Mouse (Mus musculus): ENCODE results near the gene Pdcd11. TPM values are rescaled to one million over a fixed set of nuclear protein-coding genes. Genes with fewer than 3 reads are reported as not detected.

The Pdcd11 gene
- polyA plus RNA-seq, 2 experiments: 11.1 to 20.8 TPM

DNA sequence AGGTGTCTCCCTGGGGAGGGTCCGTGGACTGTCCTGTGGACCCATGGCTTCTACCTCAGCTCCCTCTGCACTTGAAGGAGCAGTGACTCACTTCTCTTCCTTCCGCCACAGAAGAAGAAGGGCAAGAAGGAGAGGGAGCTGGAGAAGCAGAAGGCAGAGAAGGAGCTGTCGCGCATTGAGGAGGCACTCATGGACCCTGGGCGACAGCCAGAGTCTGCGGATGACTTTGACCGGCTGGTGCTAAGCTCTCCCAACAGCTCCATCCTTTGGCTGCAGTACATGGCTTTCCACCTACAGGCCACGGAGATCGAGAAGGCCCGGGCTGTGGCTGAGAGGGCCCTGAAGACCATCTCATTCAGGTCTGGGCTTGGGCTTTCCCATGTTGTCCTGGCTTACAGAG, 37.6 kb downstream of the Pdcd11 start:
- TF ChIP-seq POLR2A (IDR thresholded peaks at IDR 0.05; ENCODE audit: borderline replicate concordance, extremely low read depth, insufficient read depth, insufficient read length): no peak
- peaks cover 93% of the 10 kb centered on the region for H3K36me3 ChIP-seq (ENCODE audit: control insufficient read depth, insufficient read depth, low read length)

DNA sequence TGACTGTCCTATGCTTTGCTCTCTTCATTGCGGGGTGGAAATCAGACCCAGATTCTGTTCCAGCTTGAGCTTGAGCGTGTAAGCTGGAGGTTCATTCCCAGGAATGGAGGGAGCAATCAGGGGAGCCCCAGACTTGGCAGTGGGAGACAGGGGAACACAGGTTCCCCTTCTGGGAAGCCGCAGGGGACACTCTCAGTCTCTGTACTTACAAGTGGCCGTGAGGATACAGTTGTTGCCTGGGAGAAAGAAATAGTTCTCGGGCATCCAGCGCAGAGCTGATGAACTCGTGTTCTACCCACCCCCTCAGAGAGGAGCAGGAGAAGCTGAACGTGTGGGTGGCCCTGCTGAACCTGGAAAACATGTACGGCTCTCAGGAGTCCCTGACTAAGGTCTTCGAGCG, 38.3 kb downstream of the Pdcd11 start:
- Histone ChIP-seq H3K9ac (ENCODE audit: low read depth, low read length, severe bottlenecking) (no peak overlapping the region), H3K9me3 (ENCODE audit: control insufficient read depth, low read length) (no peaks in the 10 kb centered on the region), H3K27ac (replicated peaks; ENCODE audit: low read depth, low read length) (no peak overlapping the region), H3K36me3 (ENCODE audit: control insufficient read depth, insufficient read depth, low read length) (peaks cover 92% of the 10 kb centered on the region), H3K4me3 (replicated peaks; ENCODE audit: low read length) (no peak overlapping the region), H3K27me3 (ENCODE audit: control insufficient read depth, insufficient read depth, low read length) (no peaks in the 10 kb centered on the region), H3K4me1 (ENCODE audit: control insufficient read depth, insufficient read depth, low read length) (no peaks in the 10 kb centered on the region), H3K4me2 (replicated peaks; ENCODE audit: low read depth, low read length, severe bottlenecking) (no peak overlapping the region)
- DNase-seq (ENCODE audit: low spot score) (no peak), ATAC-seq (ENCODE audit: low FRiP score, low read depth) (no peak)
- 89% methylated on average over 11 of the region's 11 CpGs for WGBS
- TF ChIP-seq POLR2A (IDR thresholded peaks at IDR 0.05; ENCODE audit: borderline replicate concordance, extremely low read depth, insufficient read depth, insufficient read length): no peak

More for the DNA sequence above, 37.6 kb downstream of the Pdcd11 start:
- Histone ChIP-seq H3K4me3 (replicated peaks; ENCODE audit: low read length) (no peak overlapping the region), H3K9me3 (ENCODE audit: control insufficient read depth, low read length) (no peaks in the 10 kb centered on the region), H3K9ac (ENCODE audit: low read depth, low read length, severe bottlenecking) (no peak overlapping the region), H3K27ac (replicated peaks; ENCODE audit: low read depth, low read length) (no peak overlapping the region), H3K4me1 (ENCODE audit: control insufficient read depth, insufficient read depth, low read length) (no peaks in the 10 kb centered on the region), H3K27me3 (ENCODE audit: control insufficient read depth, insufficient read depth, low read length) (no peaks in the 10 kb centered on the region), H3K4me2 (replicated peaks; ENCODE audit: low read depth, low read length, severe bottlenecking) (no peak overlapping the region)
- WGBS: 93% methylated on average over 10 of the region's 10 CpGs
- ATAC-seq (ENCODE audit: low FRiP score, low read depth) (no peak), DNase-seq (ENCODE audit: low spot score) (no peak)

DNA sequence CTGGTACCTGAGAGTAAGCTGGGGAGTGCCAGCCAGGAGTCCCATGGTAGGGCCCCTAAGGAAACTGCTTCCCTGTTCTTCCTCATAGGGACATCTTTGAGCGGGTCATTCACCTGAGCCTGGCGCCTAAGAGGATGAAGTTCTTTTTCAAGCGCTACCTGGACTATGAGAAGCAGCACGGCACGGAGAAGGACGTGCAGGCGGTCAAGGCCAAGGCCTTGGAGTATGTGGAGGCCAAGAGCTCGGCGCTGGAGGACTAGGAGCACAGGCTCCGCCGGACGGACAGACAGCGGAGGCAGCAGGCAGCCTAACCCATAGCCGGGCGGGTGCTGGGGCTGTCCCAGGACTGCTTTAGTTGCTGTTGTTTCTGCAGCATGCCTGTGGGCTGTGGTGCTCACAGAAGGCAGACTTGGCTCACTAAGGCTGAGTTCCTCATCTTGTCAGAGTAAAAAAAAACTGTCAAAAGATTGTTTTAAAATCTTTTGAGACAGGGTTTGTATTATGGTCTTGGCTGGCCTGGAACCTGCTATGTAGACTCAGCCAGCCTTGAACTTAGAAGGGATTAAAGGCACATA, 40.1 kb downstream of the Pdcd11 start:
- H3K36me3 ChIP-seq (ENCODE audit: control insufficient read depth, insufficient read depth, low read length): peaks cover 83% of the 10 kb centered on the region
- H3K4me1 ChIP-seq (ENCODE audit: control insufficient read depth, insufficient read depth, low read length): no peaks in the 10 kb centered on the region
- no peaks in the 10 kb centered on the region for H3K9me3 ChIP-seq (ENCODE audit: control insufficient read depth, low read length)
- TF ChIP-seq POLR2A (IDR thresholded peaks at IDR 0.05; ENCODE audit: borderline replicate concordance, extremely low read depth, insufficient read depth, insufficient read length): no peak
- no peak overlapping the region for H3K9ac ChIP-seq (ENCODE audit: low read depth, low read length, severe bottlenecking)
- H3K4me2 ChIP-seq (replicated peaks; ENCODE audit: low read depth, low read length, severe bottlenecking): no peak overlapping the region
- no peak for DNase-seq (ENCODE audit: low spot score)
- 95% methylated on average over 15 of the region's 15 CpGs for WGBS
- H3K27ac ChIP-seq (replicated peaks; ENCODE audit: low read depth, low read length): no peak overlapping the region
- H3K4me3 ChIP-seq (replicated peaks; ENCODE audit: low read length): no peak overlapping the region
- no peak for ATAC-seq (ENCODE audit: low FRiP score, low read depth)
- no peaks in the 10 kb centered on the region for H3K27me3 ChIP-seq (ENCODE audit: control insufficient read depth, insufficient read depth, low read length)

DNA sequence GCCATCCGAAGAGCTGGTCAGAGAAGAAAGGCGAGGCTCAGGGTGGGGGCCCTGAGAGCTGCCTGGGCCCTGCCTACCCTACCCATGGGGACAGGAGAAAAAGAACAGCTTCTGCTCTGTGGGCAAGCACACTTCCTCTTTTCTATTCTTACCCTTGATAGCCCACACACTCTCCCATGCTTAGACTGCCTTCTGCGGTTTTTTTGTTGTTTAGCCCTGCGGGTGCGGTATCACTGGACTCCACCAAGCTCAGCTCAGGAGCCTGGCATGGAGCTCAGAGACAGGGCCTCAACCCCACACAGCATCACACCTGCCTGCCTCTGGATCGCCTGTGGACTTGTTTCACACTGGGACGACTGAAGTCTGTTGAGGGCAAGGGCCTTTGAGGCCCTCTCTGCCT, 42.6 kb downstream of the Pdcd11 start:
- no peak overlapping the region for H3K4me2 ChIP-seq (replicated peaks; ENCODE audit: low read depth, low read length, severe bottlenecking)
- H3K4me3 ChIP-seq (replicated peaks; ENCODE audit: low read length): no peak overlapping the region
- DNase-seq (ENCODE audit: low spot score) (no peak), ATAC-seq (ENCODE audit: low FRiP score, low read depth) (no peak)
- no peak overlapping the region for H3K27ac ChIP-seq (replicated peaks; ENCODE audit: low read depth, low read length)
- no peaks in the 10 kb centered on the region for H3K27me3 ChIP-seq (ENCODE audit: control insufficient read depth, insufficient read depth, low read length)
- H3K9ac ChIP-seq (ENCODE audit: low read depth, low read length, severe bottlenecking): no peak overlapping the region
- no peak for TF ChIP-seq POLR2A (IDR thresholded peaks at IDR 0.05; ENCODE audit: borderline replicate concordance, extremely low read depth, insufficient read depth, insufficient read length)
- peaks cover 13% of the 10 kb centered on the region for H3K4me1 ChIP-seq (ENCODE audit: control insufficient read depth, insufficient read depth, low read length)
- no peaks in the 10 kb centered on the region for H3K9me3 ChIP-seq (ENCODE audit: control insufficient read depth, low read length)
- 92% methylated on average over 7 of the region's 7 CpGs for WGBS
- H3K36me3 ChIP-seq (ENCODE audit: control insufficient read depth, insufficient read depth, low read length): peaks cover 60% of the 10 kb centered on the region

DNA sequence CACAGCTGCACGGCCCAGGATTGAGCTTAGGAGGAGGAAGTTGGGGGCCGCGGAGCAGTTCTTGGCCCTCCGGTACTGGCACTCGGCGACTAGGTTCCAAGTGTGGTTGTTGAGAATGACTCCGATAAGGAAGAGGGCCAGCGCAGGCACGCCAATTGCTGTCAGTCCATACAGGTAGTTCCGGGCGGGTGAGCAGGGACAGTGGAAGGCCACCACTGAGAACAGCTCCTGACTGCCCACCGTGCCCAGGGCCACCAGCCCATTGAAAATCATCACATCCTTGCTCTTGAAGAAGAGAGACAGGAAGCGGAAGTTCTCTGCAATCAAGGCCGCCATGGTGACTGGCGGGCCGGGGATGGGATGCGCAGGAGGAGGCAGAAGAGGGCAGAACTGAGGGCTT, 45.0 kb downstream of the Pdcd11 start:
- WGBS: 93% methylated on average over 17 of the region's 17 CpGs
- Histone ChIP-seq H3K4me2 (replicated peaks; ENCODE audit: low read depth, low read length, severe bottlenecking) (no peak overlapping the region), H3K36me3 (ENCODE audit: control insufficient read depth, insufficient read depth, low read length) (peaks cover 36% of the 10 kb centered on the region), H3K4me1 (ENCODE audit: control insufficient read depth, insufficient read depth, low read length) (peaks cover 21% of the 10 kb centered on the region), H3K9me3 (ENCODE audit: control insufficient read depth, low read length) (no peaks in the 10 kb centered on the region), H3K9ac (ENCODE audit: low read depth, low read length, severe bottlenecking) (no peak overlapping the region), H3K27me3 (ENCODE audit: control insufficient read depth, insufficient read depth, low read length) (no peaks in the 10 kb centered on the region), H3K27ac (replicated peaks; ENCODE audit: low read depth, low read length) (no peak overlapping the region), H3K4me3 (replicated peaks; ENCODE audit: low read length) (no peak overlapping the region)
- ATAC-seq (ENCODE audit: low FRiP score, low read depth): no peak
- no peak for TF ChIP-seq POLR2A (IDR thresholded peaks at IDR 0.05; ENCODE audit: borderline replicate concordance, extremely low read depth, insufficient read depth, insufficient read length)
- no peak for DNase-seq (ENCODE audit: low spot score)

DNA sequence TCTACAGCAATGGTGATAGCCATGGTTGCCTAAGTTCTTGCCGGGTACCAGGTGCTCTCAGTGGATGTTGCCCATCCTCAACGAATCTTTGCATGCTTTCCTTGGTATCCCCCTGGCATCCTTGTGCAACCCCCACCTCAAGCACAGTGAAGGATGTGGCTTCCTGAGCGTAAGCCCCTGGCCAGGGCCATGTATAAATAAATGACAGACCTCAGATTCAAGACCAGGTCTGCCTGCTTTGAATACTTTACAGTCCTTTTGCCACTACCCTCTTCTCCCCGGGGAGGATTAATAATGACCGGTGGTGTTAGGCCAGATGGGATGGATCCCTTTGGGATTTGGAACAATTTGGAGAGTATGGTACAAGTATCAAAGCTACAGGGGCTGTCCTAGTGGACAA, 45.6 kb downstream of the Pdcd11 start:
- Histone ChIP-seq H3K4me3 (replicated peaks; ENCODE audit: low read length) (no peak overlapping the region), H3K9me3 (ENCODE audit: control insufficient read depth, low read length) (no peaks in the 10 kb centered on the region), H3K4me2 (replicated peaks; ENCODE audit: low read depth, low read length, severe bottlenecking) (no peak overlapping the region), H3K9ac (ENCODE audit: low read depth, low read length, severe bottlenecking) (no peak overlapping the region), H3K4me1 (ENCODE audit: control insufficient read depth, insufficient read depth, low read length) (peaks cover 21% of the 10 kb centered on the region), H3K27ac (replicated peaks; ENCODE audit: low read depth, low read length) (no peak overlapping the region), H3K36me3 (ENCODE audit: control insufficient read depth, insufficient read depth, low read length) (peaks cover 30% of the 10 kb centered on the region), H3K27me3 (ENCODE audit: control insufficient read depth, insufficient read depth, low read length) (no peaks in the 10 kb centered on the region)
- WGBS: 85% methylated on average over 5 of the region's 5 CpGs
- no peak for ATAC-seq (ENCODE audit: low FRiP score, low read depth)
- DNase-seq (ENCODE audit: low spot score): no peak
- TF ChIP-seq POLR2A (IDR thresholded peaks at IDR 0.05; ENCODE audit: borderline replicate concordance, extremely low read depth, insufficient read depth, insufficient read length): no peak
